Comparison of ENCODE assay signal across 8 mouse cellular contexts in the genomic region with DNA sequence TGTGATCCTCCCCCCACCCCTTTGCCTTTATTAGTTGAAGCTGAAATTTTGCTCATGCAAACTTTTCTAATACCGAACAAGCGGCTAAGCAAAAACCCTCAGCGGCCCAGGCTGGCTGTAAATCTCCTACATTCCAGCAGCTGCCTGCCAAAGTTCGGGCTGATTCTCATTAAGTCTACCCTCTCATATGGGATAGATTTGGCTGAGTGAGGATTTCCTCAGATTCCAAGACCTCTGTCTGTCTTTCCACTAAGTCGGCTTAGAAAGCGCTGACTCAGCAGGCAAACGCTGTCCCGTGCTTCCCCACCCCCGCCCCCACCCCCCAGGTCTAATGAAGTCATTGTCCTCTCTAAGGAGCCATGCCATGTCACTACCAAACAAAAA. TPM values are rescaled to one million over a fixed set of nuclear protein-coding genes. Genes with fewer than 3 reads are reported as not detected.
DNase-seq lines count a peak whose midpoint lies in the region; ATAC-seq lines count a peak whose summit lies in the region.

No protein-coding gene starts in this region.

- no peaks in the 10 kb centered on the region for H3K9me3 ChIP-seq in kidney, embryonic 14.5 days (ENCODE audit: control insufficient read depth, low read length)
- H3K9me3 ChIP-seq in neural tube, embryonic 15.5 days (replicated peaks) = no peaks in the 10 kb centered on the region

- no peak overlapping the region for H3K4me3 ChIP-seq in kidney, embryonic 14.5 days (ENCODE audit: low read length)
- H3K4me3 ChIP-seq in neural tube, embryonic 15.5 days (replicated peaks) = no peak overlapping the region

- peak; percentile 71 for ATAC-seq in kidney, embryonic 14.5 days (ENCODE audit: low FRiP score, low TSS enrichment)
- ATAC-seq in neural tube, embryonic 15.5 days (ENCODE audit: low FRiP score) = peak; percentile 25; the same call in 1 of the 2 replicates
- no peak for ATAC-seq in activated CD4-positive, CD25-positive, alpha-beta regulatory T cell, adult 4 months

- WGBS in kidney, embryonic 14.5 days = 14% methylated on average over 9 of the region's 9 CpGs
- WGBS in neural tube, embryonic 15.5 days = 22% methylated on average over 9 of the region's 9 CpGs

- H3K9ac ChIP-seq in kidney, embryonic 14.5 days (ENCODE audit: low read depth, low read length) = no peak overlapping the region
- no peak overlapping the region for H3K9ac ChIP-seq in neural tube, embryonic 15.5 days (replicated peaks)

- peak; percentile 33 for DNase-seq in adrenal gland, adult 2 months
- no peak for DNase-seq in adrenal gland, adult 18-20 months (ENCODE audit: low spot score in 2 of 2)
- DNase-seq in ES-CJ7 (ENCODE audit: low read depth, low spot score) = peak; percentile 76
- peak; percentile 82 for DNase-seq in forelimb bud, embryonic 11.5 days (ENCODE audit: low read depth, low spot score)
- no peak for DNase-seq in cerebellum, adult 9-10 months

- peak overlapping the region; percentile 12; the same call in 1 of the 2 replicates for H3K4me2 ChIP-seq in kidney, embryonic 14.5 days (replicated peaks; ENCODE audit: low read depth, low read length)
- no peak overlapping the region for H3K4me2 ChIP-seq in neural tube, embryonic 15.5 days

- no peaks in the 10 kb centered on the region for H3K36me3 ChIP-seq in kidney, embryonic 14.5 days (ENCODE audit: control insufficient read depth, insufficient read depth, low read length)
- H3K36me3 ChIP-seq in neural tube, embryonic 15.5 days = no peaks in the 10 kb centered on the region

- H3K27ac ChIP-seq in kidney, embryonic 14.5 days (ENCODE audit: low read depth, low read length) = peak overlapping the region; percentile 32; the same call in 1 of the 2 replicates
- H3K27ac ChIP-seq in neural tube, embryonic 15.5 days (replicated peaks) = no peak overlapping the region

- H3K4me1 ChIP-seq in kidney, embryonic 14.5 days (ENCODE audit: control insufficient read depth, insufficient read depth, low read length) = peaks cover 11% of the 10 kb centered on the region
- H3K4me1 ChIP-seq in neural tube, embryonic 15.5 days = peaks cover 12% of the 10 kb centered on the region

- no peaks in the 10 kb centered on the region for H3K27me3 ChIP-seq in kidney, embryonic 14.5 days (ENCODE audit: control insufficient read depth, insufficient read depth, low read length)
- H3K27me3 ChIP-seq in neural tube, embryonic 15.5 days (replicated peaks) = no peaks in the 10 kb centered on the region

RNA-seq across cellular contexts. Expression of gene Sgk1, which starts 55.2 kb away (rescaled TPM):
- total RNA-seq in adrenal gland, adult 2 months (2021) = 100 to 1,000 TPM; 103 to 154 TPM
- polyA plus RNA-seq in adrenal gland, adult 2 months (2012; rRNA removed) = 17.3 and 25.4 TPM in 2 replicates
- 100 to 1,000 TPM; 151 to 162 TPM for total RNA-seq in adrenal gland, adult 18-20 months (2021)
- 40.9 and 52.1 TPM in 2 replicates for polyA plus RNA-seq in kidney, embryonic 14.5 days (2014; fragmentation: Nextera tagmentation; extraction: Ambion mirVana)
- 34.0 and 34.9 TPM in 2 replicates for polyA plus RNA-seq in neural tube, embryonic 15.5 days (2015; fragmentation: Nextera tagmentation; extraction: Ambion mirVana)
- polyA plus RNA-seq in activated CD4-positive, CD25-positive, alpha-beta regulatory T cell, adult 4 months (2017; shearing (Covaris generic)) = 10 to 100 TPM; 34.8 to 57.5 TPM

Comparison
In these comparisons a context has a peak if more than half of its experiments do, and no peak if none do; other contexts are left out.
1. DNase-seq: peak in adrenal gland, adult 2 months (single experiment), ES-CJ7 (single experiment) and forelimb bud, embryonic 11.5 days (single experiment); none in adrenal gland, adult 18-20 months (0 of 2) and cerebellum, adult 9-10 months (single experiment).